13 mouse cellular contexts compared by ENCODE assay signal in genomic region chr8:114390465-114391254, GRCm38 (mm10). TPM values are rescaled to one million over a fixed set of nuclear protein-coding genes. Genes with fewer than 3 reads are reported as not detected.
A peak's percentile ranks its signal among the peaks of the same experiment; 100 is the strongest.
DNase-seq lines count a peak whose midpoint lies in the region; ATAC-seq and TF ChIP-seq lines count a peak whose summit lies in the region.
"Had no signal": no experiment of that assay in that cellular context is flagged by ENCODE, and none has a peak within 500 bp of the region (broad histone marks: within the 10 kb centered on the region; RNA-seq: fewer than 3 reads in every experiment).

No protein-coding gene starts in this region.

- no peaks in the 10 kb centered on the region for H3K4me1 ChIP-seq in forebrain, embryonic 14.5 days (ENCODE audit: control insufficient read depth, insufficient read depth, low read length)
- H3K4me1 ChIP-seq in forebrain, embryonic 11.5 days (replicated peaks; ENCODE audit: control insufficient read depth, insufficient read depth, low read length): no peaks in the 10 kb centered on the region
- no peaks in the 10 kb centered on the region for H3K4me1 ChIP-seq in lung, embryonic 14.5 days (ENCODE audit: insufficient read depth)
- no peaks in the 10 kb centered on the region for H3K4me1 ChIP-seq in forebrain, embryonic 10.5 days
- H3K4me1 ChIP-seq: liver, embryonic 13.5 days had no signal

- no peak for ATAC-seq in forebrain, embryonic 14.5 days
- no peak for ATAC-seq in forebrain, embryonic 11.5 days (replicated peaks; ENCODE audit: low FRiP score)
- ATAC-seq in lung, embryonic 14.5 days (ENCODE audit: insufficient read depth): no peak
- ATAC-seq in megakaryocyte progenitor cell, adult 5-6 weeks (replicated peaks; ENCODE audit: poor library complexity): peak; percentile 98

- no peaks in the 10 kb centered on the region for H3K9me3 ChIP-seq in forebrain, embryonic 14.5 days (replicated peaks; ENCODE audit: control insufficient read depth, low read length)
- no peaks in the 10 kb centered on the region for H3K9me3 ChIP-seq in forebrain, embryonic 11.5 days (ENCODE audit: control insufficient read depth, low read length)
- H3K9me3 ChIP-seq in lung, embryonic 14.5 days (ENCODE audit: low read depth, low read length): no peaks in the 10 kb centered on the region
- H3K9me3 ChIP-seq in forebrain, embryonic 10.5 days: no peaks in the 10 kb centered on the region
- H3K9me3 ChIP-seq: liver, embryonic 13.5 days had no signal

- TF ChIP-seq CTCF in lung, embryonic 14.5 days (IDR thresholded peaks at IDR 0.05; ENCODE audit: low read depth): peak; percentile 62

- no peak overlapping the region for H3K4me3 ChIP-seq in forebrain, embryonic 14.5 days (ENCODE audit: low read depth, low read length)
- H3K4me3 ChIP-seq in forebrain, embryonic 11.5 days (ENCODE audit: low read depth, low read length): no peak overlapping the region
- H3K4me3 ChIP-seq in lung, embryonic 14.5 days (ENCODE audit: low read depth, low read length): no peak overlapping the region
- no peak overlapping the region for H3K4me3 ChIP-seq in forebrain, embryonic 10.5 days
- H3K4me3 ChIP-seq: liver, embryonic 13.5 days had no signal

- no peaks in the 10 kb centered on the region for H3K36me3 ChIP-seq in forebrain, embryonic 14.5 days (ENCODE audit: control insufficient read depth, insufficient read depth, low read length)
- no peaks in the 10 kb centered on the region for H3K36me3 ChIP-seq in forebrain, embryonic 11.5 days (ENCODE audit: control insufficient read depth, insufficient read depth, low read length)
- no peaks in the 10 kb centered on the region for H3K36me3 ChIP-seq in lung, embryonic 14.5 days (ENCODE audit: insufficient read depth)
- H3K36me3 ChIP-seq in forebrain, embryonic 10.5 days (replicated peaks): no peaks in the 10 kb centered on the region
- H3K36me3 ChIP-seq: liver, embryonic 13.5 days had no signal

- no peak overlapping the region for H3K27ac ChIP-seq in forebrain, embryonic 14.5 days (ENCODE audit: low read depth, low read length)
- no peak overlapping the region for H3K27ac ChIP-seq in forebrain, embryonic 11.5 days (ENCODE audit: low read depth, low read length)
- H3K27ac ChIP-seq in lung, embryonic 14.5 days (ENCODE audit: low read depth): no peak overlapping the region
- H3K27ac ChIP-seq in forebrain, embryonic 10.5 days: no peak overlapping the region
- H3K27ac ChIP-seq: liver, embryonic 13.5 days had no signal

- no peak overlapping the region for H3K4me2 ChIP-seq in forebrain, embryonic 14.5 days (ENCODE audit: low read length)
- no peak overlapping the region for H3K4me2 ChIP-seq in forebrain, embryonic 11.5 days (ENCODE audit: low read depth, low read length, severe bottlenecking)
- H3K4me2 ChIP-seq in lung, embryonic 14.5 days: no peak overlapping the region
- H3K4me2 ChIP-seq: liver, embryonic 13.5 days had no signal

- no peaks in the 10 kb centered on the region for H3K27me3 ChIP-seq in forebrain, embryonic 14.5 days (replicated peaks; ENCODE audit: control insufficient read depth, insufficient read depth, low read length)
- H3K27me3 ChIP-seq in forebrain, embryonic 11.5 days (ENCODE audit: control insufficient read depth, insufficient read depth, low read length): no peaks in the 10 kb centered on the region
- H3K27me3 ChIP-seq in lung, embryonic 14.5 days (ENCODE audit: insufficient read depth, low read length): no peaks in the 10 kb centered on the region
- H3K27me3 ChIP-seq in forebrain, embryonic 10.5 days (ENCODE audit: poor library complexity, severe bottlenecking): no peaks in the 10 kb centered on the region
- H3K27me3 ChIP-seq: liver, embryonic 13.5 days had no signal

- 92% methylated on average over 11 of the region's 13 CpGs for WGBS in forebrain, embryonic 14.5 days
- WGBS in forebrain, embryonic 11.5 days: 92% methylated on average over 11 of the region's 13 CpGs
- WGBS in lung, embryonic 14.5 days: 89% methylated on average over 11 of the region's 13 CpGs
- 92% methylated on average over 12 of the region's 13 CpGs for WGBS in forebrain, embryonic 10.5 days

- DNase-seq in forebrain, embryonic 14.5 days (ENCODE audit: low spot score): peak; percentile 6
- no peak for DNase-seq in forebrain, embryonic 11.5 days (ENCODE audit: low spot score)
- DNase-seq in lung, embryonic 14.5 days: peak; percentile 34
- no peak for DNase-seq in lung, postnatal 4 days
- peak; percentile 71 for DNase-seq in ZHBTc4 (ENCODE audit: low read depth, low spot score)
- DNase-seq in forebrain, embryonic 10.5 days (ENCODE audit: extremely low spot score, low spot score): no peak
- no peak for DNase-seq in urinary bladder, postnatal 25 days (ENCODE audit: low spot score)
- DNase-seq: cerebellum, adult 9-11 months; gastrocnemius, postnatal 10 days; kidney, adult 18-20 months; liver, embryonic 13.5 days had no signal

- no peak overlapping the region for H3K9ac ChIP-seq in forebrain, embryonic 14.5 days (ENCODE audit: low read length)
- H3K9ac ChIP-seq in forebrain, embryonic 11.5 days (ENCODE audit: low read length): no peak overlapping the region
- no peak overlapping the region for H3K9ac ChIP-seq in lung, embryonic 14.5 days
- H3K9ac ChIP-seq: liver, embryonic 13.5 days had no signal

RNA-seq across cellular contexts. Expression of gene Clec3a, which starts 27.2 kb away (rescaled TPM):
- not detected in 2 replicates for polyA plus RNA-seq in forebrain, embryonic 14.5 days (2014; fragmentation: Nextera tagmentation; extraction: Ambion mirVana)
- polyA plus RNA-seq in forebrain, embryonic 11.5 days (2014; fragmentation: Nextera tagmentation; extraction: Ambion mirVana): not detected in 2 replicates
- polyA plus RNA-seq in lung, embryonic 14.5 days (2014; fragmentation: Nextera tagmentation; extraction: Ambion mirVana): not detected in 2 replicates
- total RNA-seq in megakaryocyte progenitor cell, adult 5-6 weeks (2015): not detected in 2 replicates
- not detected in 2 replicates for total RNA-seq in megakaryocyte progenitor cell, adult 5-6 weeks (2017)
- not detected in 2 replicates for polyA plus RNA-seq in forebrain, embryonic 10.5 days (2016; fragmentation: Nextera tagmentation; extraction: Ambion mirVana)
- total RNA-seq: gastrocnemius, postnatal 10 days had no signal
- polyA plus RNA-seq: liver, embryonic 13.5 days; neural tube, embryonic 11.5 days had no signal

RNA-seq across cellular contexts. Expression of gene Wwox, which starts 48.8 kb away (rescaled TPM):
- polyA plus RNA-seq in forebrain, embryonic 14.5 days (2014; fragmentation: Nextera tagmentation; extraction: Ambion mirVana): 8.9 and 9.3 TPM in 2 replicates
- polyA plus RNA-seq in forebrain, embryonic 11.5 days (2014; fragmentation: Nextera tagmentation; extraction: Ambion mirVana): 13.6 and 13.8 TPM in 2 replicates
- 16.1 and 16.3 TPM in 2 replicates for polyA plus RNA-seq in lung, embryonic 14.5 days (2014; fragmentation: Nextera tagmentation; extraction: Ambion mirVana)
- 10.6 and 11.2 TPM in 2 replicates for total RNA-seq in megakaryocyte progenitor cell, adult 5-6 weeks (2015)
- total RNA-seq in megakaryocyte progenitor cell, adult 5-6 weeks (2017): 11.3 and 12.2 TPM in 2 replicates
- 11.5 and 12.1 TPM in 2 replicates for polyA plus RNA-seq in forebrain, embryonic 10.5 days (2016; fragmentation: Nextera tagmentation; extraction: Ambion mirVana)

Comparison
In these comparisons a context has a peak if more than half of its experiments do, and no peak if none do; other contexts are left out.
1. DNase-seq: peak in forebrain, embryonic 14.5 days (single experiment), lung, embryonic 14.5 days (single experiment) and ZHBTc4 (single experiment); none in forebrain, embryonic 11.5 days (single experiment), lung, postnatal 4 days (0 of 2), forebrain, embryonic 10.5 days (single experiment) and urinary bladder, postnatal 25 days (single experiment).